Mouse (Mus musculus) thymus, postnatal 4 days (tissue): ENCODE measurements at regions not wholly inside any gene's neighbourhood (a gene's known extent, or its start where the extent isn't known, plus 50 kb on each side); places are given as distances from the start of the nearest gene placed in this dataset.

ENCODE experiments used
- DNase-seq: peaks from one replicate; pipeline ENCODE4 v3.0.0; 2021

GRCm38 (mm10) chr1:155041592-155041991 is 57.8 kb downstream of the Ier5 start:
- no peak for DNase-seq

GRCm38 (mm10) chr1:155040939-155041371 is 58.5 kb downstream of the Ier5 start:
- no peak for DNase-seq

GRCm38 (mm10) chr1:155040086-155040726 is 59.2 kb downstream of the Ier5 start:
- no peak for DNase-seq

GRCm38 (mm10) chr1:155038631-155039625 is 60.5 kb downstream of the Ier5 start:
- DNase-seq, result no peak

GRCm38 (mm10) chr1:155037479-155037878 is 62.0 kb downstream of the Ier5 start:
- DNase-seq, result no peak

- peak; percentile 69 for DNase-seq
These were observed 68.5 kb downstream of the Ier5 start for GRCm38 (mm10) chr1:155030908-155031307.

- peak; percentile 80 for DNase-seq
These were observed 70.1 kb downstream of the Ier5 start for GRCm38 (mm10) chr1:155029195-155029879.

GRCm38 (mm10) chr1:155028735-155029134 is 70.7 kb downstream of the Ier5 start:
- DNase-seq, result no peak

GRCm38 (mm10) chr1:155028147-155028546 is 71.3 kb downstream of the Ier5 start:
- peak; percentile 19 for DNase-seq

- DNase-seq, result peak; percentile 90
These were observed 71.9 kb downstream of the Ier5 start for GRCm38 (mm10) chr1:155027583-155027982.

- peak; percentile 87 for DNase-seq
These were observed 73.5 kb downstream of the Ier5 start for GRCm38 (mm10) chr1:155025862-155026478.

GRCm38 (mm10) chr1:155023324-155023723 is 76.1 kb downstream of the Ier5 start:
- no peak for DNase-seq

GRCm38 (mm10) chr1:155015669-155016068 is 83.8 kb downstream of the Ier5 start:
- DNase-seq, result no peak

- DNase-seq, result no peak
These were observed 84.5 kb downstream of the Ier5 start for GRCm38 (mm10) chr1:155014944-155015343.

GRCm38 (mm10) chr1:155013784-155014183 is 85.7 kb downstream of the Ier5 start:
- DNase-seq, result no peak

GRCm38 (mm10) chr1:155013361-155013760 is 86.1 kb downstream of the Ier5 start:
- DNase-seq, result no peak

GRCm38 (mm10) chr1:155006539-155007486 is 92.6 kb downstream of the Ier5 start:
- peak; percentile 90 for DNase-seq

GRCm38 (mm10) chr1:155006099-155006498 is 93.3 kb downstream of the Ier5 start:
- DNase-seq, result no peak

GRCm38 (mm10) chr1:155000301-155000700 is 99.1 kb downstream of the Ier5 start:
- no peak for DNase-seq

- no peak for DNase-seq
These were observed 99.8 kb downstream of the Ier5 start for GRCm38 (mm10) chr1:154999501-155000131.

- DNase-seq, result no peak
These were observed 103.6 kb downstream of the Ier5 start for GRCm38 (mm10) chr1:154995778-154996390.
